Mouse (Mus musculus) liver, embryonic 15.5 days (tissue): ENCODE data around the gene Ccdc146. TPM values are rescaled to one million over a fixed set of nuclear protein-coding genes. Genes with fewer than 3 reads are reported as not detected.

Source experiments
- ATAC-seq: fragments of 200-750 bp; cut with Nextera tagmentation; 2 replicates; pipeline ENCODE4 v1.8.0; 2017; ENCODE audit warnings: moderate number of reproducible peaks, mild to moderate bottlenecking, moderate library complexity; ENCODE audit not compliant: insufficient read depth
- H3K27ac ChIP-seq: fragments of 300-500 bp; sonication (generic); replicated peaks from 2 replicates; pipeline ENCODE4 v1.5.1; 2015; ENCODE audit warnings: mild to moderate bottlenecking, inconsistent platforms
- H3K27me3 ChIP-seq: fragments of 300-500 bp; sonication (generic); 2 replicates; pipeline ENCODE4 v1.6.1; 2015; ENCODE audit warnings: mild to moderate bottlenecking, inconsistent platforms
- H3K36me3 ChIP-seq: fragments of 300-500 bp; sonication (generic); replicated peaks from 2 replicates; pipeline ENCODE4 v1.6.1; 2015; ENCODE audit warnings: moderate library complexity, mild to moderate bottlenecking, inconsistent platforms
- H3K4me1 ChIP-seq: fragments of 300-500 bp; sonication (generic); replicated peaks from 2 replicates; pipeline ENCODE4 v1.6.1; 2015; ENCODE audit warnings: inconsistent platforms
- H3K4me2 ChIP-seq: fragments of 300-500 bp; sonication (generic); 2 replicates; pipeline ENCODE4 v1.6.1; 2015; ENCODE audit warnings: moderate library complexity, mild to moderate bottlenecking, inconsistent platforms
- H3K4me3 ChIP-seq: fragments of 300-500 bp; sonication (generic); replicated peaks from 2 replicates; pipeline ENCODE4 v1.5.1; 2015; ENCODE audit warnings: mild to moderate bottlenecking, inconsistent platforms
- H3K9ac ChIP-seq: fragments of 300-500 bp; sonication (generic); 2 replicates; pipeline ENCODE4 v1.6.1; 2015; ENCODE audit warnings: moderate library complexity, mild to moderate bottlenecking, inconsistent platforms
- H3K9me3 ChIP-seq: fragments of 300-500 bp; sonication (generic); replicated peaks from 2 replicates; pipeline ENCODE4 v1.6.1; 2016; ENCODE audit warnings: inconsistent platforms
- WGBS: fragments of 180-500 bp; shearing (Covaris S2); methylation state at CpG from one replicate; pipeline ENCODE4 v1.1.7; 2015; ENCODE audit warnings: mixed read lengths; ENCODE audit not compliant: insufficient replicate concordance; 5-methylcytosine and 5-hydroxymethylcytosine counted together
- polyA plus RNA-seq: library from polyadenylated mRNA; unstranded; fragments of >200 nt; fragmentation: Nextera tagmentation; extraction: Ambion mirVana; gene quantifications from 2 replicates; pipeline ENCODE4 v1.2.1, GENCODE M21; 2015

The Ccdc146 gene
- polyA plus RNA-seq, 1 experiment from 2014 or later, result not detected

GRCm38 (mm10) chr5:21328560-21328959 is 95.9 kb downstream of the Ccdc146 start:
- H3K9ac ChIP-seq, result no peak overlapping the region
- H3K27ac ChIP-seq, result no peak overlapping the region
- H3K9me3 ChIP-seq, result no peaks in the 10 kb centered on the region
- no peak overlapping the region for H3K4me3 ChIP-seq
- no peak overlapping the region for H3K4me2 ChIP-seq
- no peaks in the 10 kb centered on the region for H3K36me3 ChIP-seq
- H3K4me1 ChIP-seq, result no peaks in the 10 kb centered on the region
- 35% methylated on average over 1 of the region's 1 CpGs for WGBS
- ATAC-seq, result no peak
- no peaks in the 10 kb centered on the region for H3K27me3 ChIP-seq

- Histone ChIP-seq H3K4me1 (no peaks in the 10 kb centered on the region), H3K4me2 (no peak overlapping the region), H3K27ac (no peak overlapping the region), H3K27me3 (no peaks in the 10 kb centered on the region), H3K36me3 (no peaks in the 10 kb centered on the region), H3K9me3 (no peaks in the 10 kb centered on the region), H3K9ac (no peak overlapping the region), H3K4me3 (no peak overlapping the region)
- WGBS, result 2% methylated on average over 1 of the region's 1 CpGs
- ATAC-seq, result no peak
These were observed 98.0 kb downstream of the Ccdc146 start for GRCm38 (mm10) chr5:21326494-21326893.

- ATAC-seq, result no peak
These were observed 104.3 kb downstream of the Ccdc146 start for GRCm38 (mm10) chr5:21320138-21320537.

GRCm38 (mm10) chr5:21314696-21315095 is 109.8 kb downstream of the Ccdc146 start:
- 54% methylated on average over 3 of the region's 3 CpGs for WGBS
- ATAC-seq, result no peak
- Histone ChIP-seq H3K27ac (no peak overlapping the region), H3K9ac (no peak overlapping the region), H3K4me1 (no peaks in the 10 kb centered on the region), H3K4me3 (no peak overlapping the region), H3K9me3 (no peaks in the 10 kb centered on the region), H3K36me3 (no peaks in the 10 kb centered on the region), H3K4me2 (no peak overlapping the region), H3K27me3 (no peaks in the 10 kb centered on the region)

More at GRCm38 (mm10) chr5:21320138-21320537, 104.3 kb downstream of the Ccdc146 start:
- H3K27ac ChIP-seq, result no peak overlapping the region
- H3K9me3 ChIP-seq, result no peaks in the 10 kb centered on the region
- 62% methylated on average over 2 of the region's 2 CpGs for WGBS
- no peaks in the 10 kb centered on the region for H3K36me3 ChIP-seq
- H3K4me1 ChIP-seq, result no peaks in the 10 kb centered on the region
- no peak overlapping the region for H3K9ac ChIP-seq
- H3K4me3 ChIP-seq, result no peak overlapping the region
- H3K4me2 ChIP-seq, result no peak overlapping the region
- H3K27me3 ChIP-seq, result no peaks in the 10 kb centered on the region

- no peaks in the 10 kb centered on the region for H3K9me3 ChIP-seq
These were observed 117.3 kb downstream of the Ccdc146 start for GRCm38 (mm10) chr5:21307165-21307564.

GRCm38 (mm10) chr5:21301011-21301410 is 123.5 kb downstream of the Ccdc146 start:
- Histone ChIP-seq H3K27ac (no peak overlapping the region), H3K27me3 (no peaks in the 10 kb centered on the region), H3K4me1 (no peaks in the 10 kb centered on the region), H3K9ac (no peak overlapping the region), H3K36me3 (no peaks in the 10 kb centered on the region), H3K4me3 (no peak overlapping the region), H3K9me3 (no peaks in the 10 kb centered on the region), H3K4me2 (no peak overlapping the region)
- 57% methylated on average over 6 of the region's 6 CpGs for WGBS
- ATAC-seq, result no peak

More at GRCm38 (mm10) chr5:21307165-21307564, 117.3 kb downstream of the Ccdc146 start:
- H3K4me1 ChIP-seq, result no peaks in the 10 kb centered on the region
- H3K27ac ChIP-seq, result no peak overlapping the region
- 62% methylated on average over 5 of the region's 5 CpGs for WGBS
- no peak overlapping the region for H3K9ac ChIP-seq
- no peaks in the 10 kb centered on the region for H3K27me3 ChIP-seq
- ATAC-seq, result no peak
- H3K4me2 ChIP-seq, result no peak overlapping the region
- H3K4me3 ChIP-seq, result no peak overlapping the region
- no peaks in the 10 kb centered on the region for H3K36me3 ChIP-seq

GRCm38 (mm10) chr5:21300058-21300457 is 124.4 kb downstream of the Ccdc146 start:
- H3K9ac ChIP-seq, result no peak overlapping the region
- WGBS, result 62% methylated on average over 3 of the region's 3 CpGs
- no peaks in the 10 kb centered on the region for H3K4me1 ChIP-seq
- no peak overlapping the region for H3K4me3 ChIP-seq
- no peaks in the 10 kb centered on the region for H3K27me3 ChIP-seq
- no peaks in the 10 kb centered on the region for H3K36me3 ChIP-seq
- H3K4me2 ChIP-seq, result no peak overlapping the region
- H3K27ac ChIP-seq, result no peak overlapping the region
- no peak for ATAC-seq
- H3K9me3 ChIP-seq, result no peaks in the 10 kb centered on the region

- Histone ChIP-seq H3K27me3 (no peaks in the 10 kb centered on the region), H3K27ac (no peak overlapping the region), H3K36me3 (no peaks in the 10 kb centered on the region), H3K4me3 (no peak overlapping the region), H3K4me2 (no peak overlapping the region), H3K9me3 (no peaks in the 10 kb centered on the region), H3K4me1 (no peaks in the 10 kb centered on the region), H3K9ac (no peak overlapping the region)
- ATAC-seq, result no peak
- 64% methylated on average over 21 of the region's 21 CpGs for WGBS
These were observed 125.3 kb downstream of the Ccdc146 start for GRCm38 (mm10) chr5:21299076-21299755.

GRCm38 (mm10) chr5:21295683-21296082 is 128.8 kb downstream of the Ccdc146 start:
- Histone ChIP-seq H3K4me1 (no peaks in the 10 kb centered on the region), H3K36me3 (no peaks in the 10 kb centered on the region), H3K4me3 (no peak overlapping the region), H3K9ac (no peak overlapping the region), H3K9me3 (no peaks in the 10 kb centered on the region), H3K27me3 (no peaks in the 10 kb centered on the region), H3K27ac (no peak overlapping the region), H3K4me2 (no peak overlapping the region)
- ATAC-seq, result no peak
- 58% methylated on average over 8 of the region's 8 CpGs for WGBS

GRCm38 (mm10) chr5:21290594-21290993 is 133.9 kb downstream of the Ccdc146 start:
- WGBS, result 69% methylated on average over 8 of the region's 8 CpGs
- Histone ChIP-seq H3K27ac (no peak overlapping the region), H3K36me3 (no peaks in the 10 kb centered on the region), H3K4me3 (no peak overlapping the region), H3K4me2 (no peak overlapping the region), H3K9ac (no peak overlapping the region), H3K9me3 (no peaks in the 10 kb centered on the region), H3K27me3 (no peaks in the 10 kb centered on the region), H3K4me1 (no peaks in the 10 kb centered on the region)
- no peak for ATAC-seq

- no peaks in the 10 kb centered on the region for H3K36me3 ChIP-seq
These were observed 135.6 kb downstream of the Ccdc146 start for GRCm38 (mm10) chr5:21288658-21289435.

More at GRCm38 (mm10) chr5:21288658-21289435, 135.6 kb downstream of the Ccdc146 start:
- no peak overlapping the region for H3K4me3 ChIP-seq
- H3K4me2 ChIP-seq, result no peak overlapping the region
- WGBS, result 45% methylated on average over 7 of the region's 7 CpGs
- no peak overlapping the region for H3K9ac ChIP-seq
- no peak overlapping the region for H3K27ac ChIP-seq
- no peaks in the 10 kb centered on the region for H3K9me3 ChIP-seq
- H3K4me1 ChIP-seq, result no peaks in the 10 kb centered on the region
- no peaks in the 10 kb centered on the region for H3K27me3 ChIP-seq
- no peak for ATAC-seq
